Mouse (Mus musculus) intestine, embryonic 14.5 days (tissue): ENCODE measurements around the gene Pfkp. TPM values are rescaled to one million over a fixed set of nuclear protein-coding genes. Genes with fewer than 3 reads are reported as not detected.

Experiments
- polyA plus RNA-seq: library from polyadenylated mRNA; unstranded; fragments of >200 nt; fragmentation: Nextera tagmentation; extraction: Ambion mirVana; gene quantifications from 2 replicates; pipeline ENCODE4 v1.2.1, GENCODE M21; 2014

The Pfkp gene
- polyA plus RNA-seq, 1 experiment from 2014 or later, result 59.9 TPM

Other genes with a start within 250 kb of the Pfkp start
- gene Pitrm1, start 100.6 kb downstream of the Pfkp start, polyA plus RNA-seq, result 98.9 and 118 TPM in 2 replicates